Mouse (Mus musculus) left cerebral cortex, adult 11 months (tissue): Measurements from ENCODE around the gene Tspan32.
A peak's percentile ranks its signal among the peaks of the same experiment; 100 is the strongest.

ENCODE experiments used
- DNase-seq: peaks from one replicate; pipeline ENCODE4 v3.0.0; 2022; ENCODE audit warnings: low spot score

Gene Tspan32

DNA sequence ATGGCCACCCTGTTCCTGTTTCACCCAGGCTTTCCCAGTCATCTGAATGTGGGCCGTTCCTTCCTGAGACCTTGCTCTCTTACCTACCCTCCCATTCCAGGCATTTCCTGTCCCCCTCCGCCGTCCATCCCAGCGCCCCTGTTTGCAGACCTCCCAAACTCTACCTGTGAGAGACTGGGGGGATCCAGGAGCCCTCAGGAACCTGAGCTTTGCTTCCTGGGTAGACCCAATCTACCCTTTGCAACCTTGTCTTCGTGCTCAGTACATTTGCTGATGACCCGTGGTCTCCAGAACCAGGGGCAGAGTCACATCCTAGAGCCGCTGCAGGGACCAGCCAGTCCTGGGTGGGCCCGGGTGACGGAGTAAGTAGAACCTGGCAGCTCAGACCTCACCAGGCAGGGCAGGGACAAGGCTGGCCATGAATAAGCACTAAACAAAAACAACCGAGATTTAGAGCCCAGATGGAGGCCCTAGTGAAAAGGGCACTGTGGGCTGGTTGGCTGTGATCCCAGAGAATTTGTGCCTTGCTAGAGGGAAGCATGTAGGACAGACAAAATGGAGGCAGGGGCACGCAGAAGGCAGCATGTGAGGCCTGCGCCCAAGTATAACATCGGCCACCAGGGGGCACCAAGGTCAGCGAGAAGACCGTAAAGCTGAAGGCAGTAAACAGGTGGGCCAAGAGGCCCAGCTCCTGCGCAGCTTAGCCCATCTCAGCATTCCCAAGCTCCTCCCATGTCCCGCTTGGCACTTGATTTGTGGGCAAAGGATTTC is 2.9 kb downstream of the Tspan32 start:
- DNase-seq: peak; percentile 91

DNA sequence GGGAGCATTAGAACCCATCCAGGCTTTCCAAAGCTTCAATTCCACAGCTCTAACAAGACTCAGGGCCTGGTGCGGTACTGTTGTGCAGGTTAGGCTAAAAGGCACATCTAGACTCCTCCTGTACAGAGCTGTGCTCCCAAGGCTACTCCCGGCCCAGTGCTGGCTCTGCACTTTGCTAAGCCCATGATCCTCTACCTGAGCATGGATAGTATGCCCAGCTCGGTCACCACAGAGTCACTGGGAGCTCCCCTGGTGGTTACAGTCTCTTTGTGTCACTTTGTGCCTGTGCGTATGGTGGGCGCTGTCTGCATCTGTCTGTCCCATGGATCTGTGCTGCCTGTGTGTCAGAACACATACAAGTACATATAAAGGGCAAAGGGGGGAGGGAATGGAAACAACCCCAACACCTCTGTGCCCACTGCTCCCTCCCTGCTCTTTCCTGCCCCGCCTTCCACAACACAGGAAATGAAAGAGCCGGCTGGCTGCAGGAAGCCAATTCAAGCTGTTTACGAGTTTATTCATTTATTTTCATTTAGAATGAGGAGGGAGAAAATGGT is 3.6 kb downstream of the Tspan32 start:
- no peak for DNase-seq

DNA sequence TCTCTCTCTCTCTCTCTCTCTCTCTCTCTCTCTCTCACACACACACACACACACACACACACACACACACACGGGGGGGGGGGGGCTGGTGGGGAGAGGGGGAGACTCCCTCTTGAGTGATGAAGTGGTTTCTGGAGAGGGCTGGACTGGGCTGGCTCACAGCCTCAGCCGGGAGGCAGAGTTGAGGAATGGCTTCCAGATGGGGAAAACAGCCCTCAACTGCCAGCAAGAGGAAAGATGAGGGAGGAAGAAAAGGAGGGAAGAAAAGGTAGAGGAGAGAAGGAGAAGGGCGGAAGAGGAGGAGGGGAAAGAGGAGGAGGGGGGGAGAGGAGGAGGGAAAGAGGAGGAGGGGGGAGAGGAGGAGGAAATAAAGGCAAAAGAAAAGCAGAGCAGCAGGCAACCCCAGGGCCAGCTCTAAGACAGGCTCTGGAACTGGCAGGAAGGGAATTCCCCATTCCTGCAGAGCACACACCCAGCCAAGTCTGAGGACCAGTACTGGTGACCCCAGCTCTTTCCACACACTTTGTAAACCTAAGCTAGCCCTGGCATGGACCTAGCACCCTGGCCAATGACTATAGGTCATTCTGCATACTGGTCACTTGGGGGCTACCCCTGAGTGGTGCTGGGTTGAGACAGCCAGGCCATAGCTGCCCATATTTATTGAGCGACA is 4.3 kb downstream of the Tspan32 start:
- DNase-seq: no peak

DNA sequence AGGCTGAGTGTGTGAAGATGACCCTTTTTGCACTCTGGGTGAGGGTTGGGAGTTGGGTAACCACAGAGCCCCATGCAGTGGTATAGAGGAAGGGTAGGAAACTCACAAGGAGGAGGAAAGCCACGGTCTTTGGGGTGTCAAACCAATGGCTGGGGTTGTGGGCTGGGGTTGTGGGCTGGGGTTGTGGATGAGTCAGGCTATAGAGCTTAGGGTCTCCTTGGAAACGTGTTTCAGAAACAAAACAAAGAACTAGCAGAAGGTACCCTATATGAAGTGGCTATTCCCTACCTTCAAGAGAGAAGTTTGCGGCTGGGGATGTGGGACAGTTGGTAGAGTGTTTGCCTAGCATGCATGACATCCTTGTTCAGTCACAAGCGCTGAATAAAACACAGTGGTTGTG is 5.2 kb downstream of the Tspan32 start:
- no peak for DNase-seq

DNA sequence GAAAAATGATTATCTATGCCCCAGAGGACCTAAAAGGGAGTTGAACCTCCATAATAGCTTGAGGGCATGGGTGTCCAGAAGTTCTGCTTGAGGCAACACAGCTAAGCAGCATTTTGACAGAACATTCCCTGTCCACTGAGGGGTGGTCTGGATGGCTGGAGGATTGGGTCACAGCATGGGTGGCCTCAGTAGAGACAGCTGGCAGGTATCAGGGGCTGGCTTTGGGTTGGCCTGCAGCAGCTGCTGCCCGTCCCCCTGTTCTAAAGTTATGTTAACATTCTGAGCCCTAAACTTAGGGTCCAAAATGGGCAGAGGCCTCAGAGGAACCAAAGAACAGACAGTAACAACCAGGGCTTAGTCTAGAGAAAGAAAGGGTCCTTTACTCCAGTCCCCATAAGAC is 6.4 kb downstream of the Tspan32 start:
- DNase-seq: no peak

DNA sequence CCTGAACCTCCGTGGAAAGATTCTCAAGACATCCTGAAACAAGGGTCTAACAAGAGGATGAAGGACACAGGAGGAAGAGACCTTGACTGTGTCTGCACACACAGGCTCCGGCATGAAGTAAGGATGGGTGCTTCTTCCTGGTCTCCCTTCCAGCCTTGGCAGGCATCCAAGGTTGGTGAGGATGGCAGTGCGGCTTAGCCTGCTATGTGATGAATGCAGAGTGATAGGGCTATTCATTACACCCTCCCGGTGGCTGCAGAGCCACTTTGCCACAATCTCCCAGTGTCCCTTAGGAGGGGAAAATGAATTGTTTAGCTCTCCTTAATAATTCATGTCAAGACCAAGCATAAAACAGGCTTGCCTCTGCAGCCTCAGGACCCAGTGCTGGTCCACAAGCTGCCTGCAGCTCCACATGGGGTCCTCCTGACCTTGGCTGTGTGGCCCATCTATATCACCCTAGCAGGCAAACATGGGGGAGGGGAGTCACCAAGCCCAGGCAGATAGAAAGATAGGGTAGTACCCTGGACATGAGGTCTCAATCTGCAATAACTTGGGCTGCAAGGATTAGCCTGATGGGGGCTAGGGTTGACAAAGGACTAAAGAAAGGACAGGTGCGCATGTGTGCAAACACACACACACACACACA is 7.5 kb downstream of the Tspan32 start:
- DNase-seq: no peak

DNA sequence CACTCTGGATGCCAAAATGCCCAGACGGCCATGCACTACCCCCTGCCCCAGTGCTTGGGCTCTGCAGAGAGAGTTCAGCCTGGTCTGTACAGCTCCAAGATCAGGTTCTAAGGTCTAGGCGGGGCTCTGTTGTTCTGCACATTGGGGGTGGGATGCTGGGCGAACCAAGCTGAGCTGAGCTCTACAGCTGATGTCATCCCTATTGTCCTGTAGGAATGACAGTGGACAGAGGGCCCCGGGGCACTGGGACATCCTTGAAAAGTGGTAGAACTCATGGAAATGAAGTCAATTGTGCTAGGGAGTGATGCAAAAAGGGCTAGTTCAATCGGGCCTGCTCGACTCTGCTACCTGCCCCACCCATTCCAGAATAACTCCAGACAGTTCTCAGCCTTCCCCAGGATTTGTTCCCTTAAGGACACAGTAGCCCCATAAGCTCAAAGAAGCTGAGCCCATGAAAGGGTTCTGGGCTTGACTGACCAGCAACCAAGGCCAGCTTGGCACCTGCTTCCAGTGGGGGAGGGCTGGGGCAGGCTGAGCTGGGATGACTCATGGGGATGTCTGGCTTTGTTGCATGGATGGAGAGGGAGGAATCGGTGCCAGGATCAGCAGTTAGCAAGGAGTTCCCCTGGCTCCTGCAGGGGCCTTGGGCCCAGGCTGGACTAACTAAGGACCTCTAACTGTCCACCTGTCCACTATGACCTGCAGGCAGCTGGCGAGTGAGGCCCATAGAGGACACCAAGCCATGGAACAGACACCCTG is 8.8 kb downstream of the Tspan32 start:
- DNase-seq: peak; percentile 49

DNA sequence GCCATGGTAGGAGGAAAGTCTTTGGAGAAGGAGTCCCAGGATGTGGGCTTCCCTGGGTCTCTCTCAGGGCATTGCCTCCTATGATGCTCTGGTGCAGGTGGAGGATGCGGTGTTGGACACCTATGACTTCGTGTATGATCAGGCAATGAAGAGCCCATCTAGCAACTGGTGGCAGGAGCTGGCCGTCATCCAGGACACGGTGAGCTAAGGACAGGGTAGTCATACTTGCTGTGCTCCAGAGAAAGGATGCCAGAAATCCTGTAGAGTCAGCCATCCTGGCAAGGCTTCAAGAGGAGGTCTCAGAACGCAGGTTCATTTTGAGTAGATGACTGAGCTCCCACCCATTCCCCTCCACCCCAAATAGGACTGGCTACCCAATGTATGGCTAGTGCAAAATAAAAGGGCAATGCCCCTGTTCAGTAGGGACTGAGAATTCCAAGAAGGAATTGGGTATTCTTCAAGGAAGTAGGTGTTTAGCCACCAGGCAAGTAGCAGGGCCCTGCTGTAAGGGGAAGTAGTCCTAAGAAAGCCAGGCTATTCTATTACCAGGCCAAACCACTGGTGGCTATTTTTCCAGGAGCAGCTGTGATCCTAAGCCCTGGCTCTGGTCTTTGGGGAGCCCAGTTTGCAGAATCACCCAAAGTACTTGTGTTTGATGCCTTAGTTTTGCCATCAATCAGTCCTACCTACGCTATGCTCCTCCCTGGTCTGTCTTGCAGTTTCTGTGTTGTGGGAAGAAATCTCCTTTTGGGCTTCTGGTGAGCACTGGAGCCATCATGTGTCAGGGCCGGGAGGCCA is 10.2 kb downstream of the Tspan32 start:
- no peak for DNase-seq

DNA sequence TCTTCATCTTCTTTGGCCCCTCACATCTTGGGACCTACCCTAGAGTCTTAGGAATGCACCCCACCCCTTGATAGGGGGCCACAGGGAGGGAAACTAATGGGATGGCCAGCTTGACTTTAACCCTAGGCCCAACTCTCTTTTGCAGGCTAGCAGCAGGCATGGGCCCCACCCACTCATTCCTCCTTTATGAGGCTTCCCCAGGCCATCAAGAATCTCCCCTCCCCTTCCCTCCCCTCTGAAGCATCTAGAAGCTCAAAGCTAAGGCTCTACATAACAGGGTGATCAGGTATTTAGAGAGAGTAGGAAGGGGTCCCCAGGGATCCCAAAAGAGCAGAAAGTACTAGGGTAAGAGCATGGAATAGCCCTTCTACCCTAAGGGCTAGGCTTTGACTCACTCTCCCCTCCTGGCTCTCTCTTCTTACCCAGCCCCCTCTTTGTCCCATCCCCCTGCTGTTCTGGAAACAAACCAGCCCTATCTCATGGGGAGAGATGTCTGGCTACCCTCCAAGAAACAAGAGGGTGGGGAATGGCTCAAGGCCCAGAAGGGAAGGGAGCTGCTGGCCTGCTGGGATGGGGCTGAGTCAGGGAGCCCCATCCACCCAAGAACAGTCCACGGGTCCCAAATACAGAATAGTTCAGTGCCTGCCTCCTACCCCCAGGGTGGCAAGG is 11.0 kb downstream of the Tspan32 start:
- DNase-seq: peak; percentile 71

DNA sequence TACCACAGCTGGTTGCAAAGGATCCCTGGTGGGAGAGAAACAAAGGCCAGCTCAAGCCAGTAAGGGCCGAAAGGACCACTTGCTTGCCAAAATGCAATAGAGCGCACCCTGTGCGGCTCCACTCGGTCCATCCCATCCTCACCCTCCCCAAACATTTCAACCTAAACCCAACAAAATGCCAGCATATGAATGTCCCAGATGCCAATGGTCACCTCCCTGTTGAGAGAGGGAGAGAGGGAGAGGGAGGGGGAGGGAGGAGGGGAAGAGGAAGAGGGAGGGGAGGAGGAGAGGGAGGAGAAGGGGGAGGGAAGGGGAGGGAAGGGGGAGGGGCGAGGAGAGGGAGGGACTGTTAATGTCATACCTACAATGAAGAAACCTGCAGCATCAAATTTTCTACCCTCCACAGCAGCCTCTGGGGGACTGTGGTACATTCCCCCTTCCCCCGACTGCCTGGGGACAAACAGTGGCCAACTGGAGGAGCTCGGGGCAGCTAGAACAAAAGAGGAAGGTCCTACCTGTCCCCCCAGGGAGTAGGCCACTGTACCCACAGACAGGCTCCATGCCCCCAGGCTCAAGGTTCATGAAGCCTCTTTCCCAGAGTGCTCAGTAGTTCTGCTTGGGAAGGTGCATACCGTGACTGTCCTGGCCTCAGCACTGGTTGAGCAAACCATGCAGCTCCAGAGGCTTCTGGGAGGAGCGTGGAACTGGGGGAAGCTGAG is 11.7 kb downstream of the Tspan32 start:
- DNase-seq: no peak

DNA sequence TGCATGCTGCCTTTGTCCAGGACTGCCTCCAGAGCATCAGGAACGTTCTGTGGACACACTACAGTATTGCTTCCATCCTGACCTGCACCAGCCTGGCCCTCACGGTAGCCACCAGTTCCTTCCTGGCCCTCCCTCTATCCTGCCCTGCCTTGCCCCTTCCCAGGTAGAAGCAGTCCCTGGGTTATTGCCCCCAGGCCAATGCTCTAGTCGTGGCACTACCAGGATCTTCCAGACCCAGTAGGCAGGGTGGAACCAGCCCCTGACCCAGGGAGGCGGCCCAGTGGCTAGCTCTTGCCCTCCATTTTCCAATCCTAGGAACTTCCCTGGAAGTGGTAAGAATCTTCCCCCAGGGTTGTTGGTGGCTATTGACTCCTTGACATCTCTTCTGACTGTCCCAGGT is 12.3 kb downstream of the Tspan32 start:
- DNase-seq: no peak

DNA sequence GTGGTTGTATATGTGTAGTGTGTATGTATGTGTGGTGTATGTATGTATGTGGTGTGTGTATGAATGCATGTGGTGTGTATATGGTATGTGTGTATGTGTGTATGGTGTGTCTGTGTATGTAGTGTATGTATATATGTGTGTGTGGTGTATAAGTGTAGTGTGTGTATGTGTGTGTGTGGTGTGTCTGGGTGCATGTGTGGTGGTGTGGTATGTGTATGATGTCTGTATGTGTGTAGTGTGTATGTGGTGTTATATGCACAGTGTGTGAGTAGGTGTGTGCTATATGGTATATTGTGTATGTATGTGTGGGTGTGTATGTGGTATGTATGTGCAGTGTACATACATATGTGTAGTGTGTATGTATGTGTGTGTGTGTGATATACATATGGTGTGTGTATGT is 15.2 kb downstream of the Tspan32 start:
- no peak for DNase-seq

DNA sequence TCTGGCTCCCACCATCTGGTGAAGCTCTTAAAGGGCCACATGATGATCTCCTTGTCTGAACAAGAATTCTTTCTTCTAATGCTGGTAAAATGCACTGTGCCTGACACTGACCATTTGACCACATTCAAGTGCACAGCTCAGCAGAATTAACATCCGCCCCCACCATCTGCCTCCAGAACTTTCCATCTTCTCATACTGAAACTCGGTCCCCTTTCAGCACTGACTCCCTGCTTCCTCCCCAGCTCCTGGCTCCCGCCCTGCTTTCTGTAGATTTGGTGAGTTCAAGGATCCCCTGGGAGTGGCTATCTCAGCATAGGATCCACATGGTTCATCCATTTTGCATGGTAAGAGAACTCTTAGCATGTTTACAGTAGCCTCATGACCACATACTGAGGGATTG is 15.9 kb downstream of the Tspan32 start:
- no peak for DNase-seq

DNA sequence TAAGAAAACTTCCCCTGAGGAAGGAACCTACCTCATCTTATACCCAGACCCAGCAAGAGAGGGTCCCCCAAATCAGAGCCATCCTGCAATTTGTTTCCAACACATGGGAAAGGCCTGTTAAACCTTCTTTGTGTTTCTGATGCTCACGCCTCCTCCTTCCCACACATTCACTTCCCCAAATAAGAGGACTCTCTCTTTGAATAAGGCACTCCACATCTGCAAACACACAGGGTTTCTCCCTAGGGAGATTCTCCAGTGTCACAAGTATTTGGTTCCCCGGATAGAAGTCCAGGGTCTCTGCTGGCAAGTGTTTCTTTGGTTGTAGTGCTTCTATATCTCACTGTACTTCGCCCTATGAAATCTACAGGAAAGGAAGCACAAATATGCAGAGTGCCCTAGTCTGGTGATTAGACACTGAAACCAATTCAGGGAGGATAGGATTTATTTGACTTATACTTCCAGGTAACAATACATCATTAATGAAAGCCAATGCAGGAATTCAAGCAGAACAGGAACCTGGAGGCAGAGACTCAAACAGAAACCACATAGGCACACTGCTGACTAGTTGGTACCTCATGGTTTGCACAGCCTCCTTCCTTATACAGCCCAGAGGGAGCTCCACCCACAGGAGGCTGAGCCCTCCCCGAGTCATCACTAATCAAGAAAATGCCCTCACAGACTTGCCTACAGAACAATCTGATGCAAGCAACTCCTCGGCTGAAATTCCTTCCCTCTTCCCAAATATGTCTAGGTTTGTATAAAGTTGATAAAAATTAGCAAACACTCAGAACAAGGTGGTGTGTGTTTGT is 16.7 kb downstream of the Tspan32 start:
- no peak for DNase-seq

DNA sequence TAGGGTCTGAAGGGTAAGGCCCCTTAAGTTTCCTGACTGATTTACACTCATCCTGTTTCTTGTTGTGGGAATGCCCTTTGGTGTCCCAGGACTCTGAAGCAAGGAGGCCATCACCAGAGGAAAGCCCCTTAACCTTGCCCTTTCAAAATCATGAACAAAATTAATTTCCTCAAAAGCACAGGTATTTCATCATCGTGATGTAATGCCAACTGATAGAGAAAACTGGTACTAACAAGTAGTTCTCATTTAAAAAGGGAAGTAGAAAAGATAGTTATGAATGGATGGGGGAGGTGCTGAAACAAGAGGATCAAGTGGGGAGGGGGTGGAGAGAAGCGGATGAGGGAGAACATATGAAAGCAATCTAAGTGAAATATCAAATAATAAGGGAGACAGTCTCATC is 18.7 kb downstream of the Tspan32 start:
- DNase-seq: no peak

DNA sequence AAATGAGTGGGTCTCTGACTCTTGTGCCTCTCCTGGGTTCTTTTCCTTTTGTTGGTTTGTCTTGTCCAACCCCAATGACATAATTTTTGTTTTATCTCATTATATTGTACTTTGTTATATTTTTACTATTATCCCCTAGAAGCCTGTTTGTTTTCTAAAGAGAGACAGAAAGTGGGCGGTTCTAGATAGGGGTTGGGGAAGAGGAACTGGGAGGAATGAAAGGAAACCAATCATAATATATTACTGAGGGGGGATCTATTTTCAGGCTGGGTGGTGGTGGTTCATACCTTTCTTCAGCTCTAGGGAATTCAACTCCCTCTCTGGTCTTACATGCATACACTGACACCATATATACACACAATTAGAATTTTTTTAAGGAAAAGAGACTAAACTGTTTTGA is 19.4 kb downstream of the Tspan32 start:
- no peak for DNase-seq

DNA sequence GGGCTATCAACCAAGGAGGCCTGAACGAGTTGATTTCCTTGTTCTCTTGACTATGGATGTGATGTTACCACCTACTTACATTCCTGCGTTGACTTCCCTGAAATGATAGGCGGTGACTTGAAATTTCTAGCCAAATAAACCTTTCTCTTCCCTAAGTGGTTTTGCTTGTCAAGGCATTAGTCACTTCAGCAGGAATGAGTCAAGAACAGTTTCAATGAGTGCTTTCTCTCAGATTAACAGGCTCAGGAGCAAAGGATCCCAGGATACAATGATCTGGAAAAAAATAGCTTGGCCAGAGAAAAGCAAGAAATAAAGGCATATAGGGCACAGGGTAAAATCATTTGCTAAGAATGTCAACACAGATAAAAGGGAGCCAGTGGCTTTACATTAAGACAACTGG is 20.6 kb downstream of the Tspan32 start:
- no peak for DNase-seq

DNA sequence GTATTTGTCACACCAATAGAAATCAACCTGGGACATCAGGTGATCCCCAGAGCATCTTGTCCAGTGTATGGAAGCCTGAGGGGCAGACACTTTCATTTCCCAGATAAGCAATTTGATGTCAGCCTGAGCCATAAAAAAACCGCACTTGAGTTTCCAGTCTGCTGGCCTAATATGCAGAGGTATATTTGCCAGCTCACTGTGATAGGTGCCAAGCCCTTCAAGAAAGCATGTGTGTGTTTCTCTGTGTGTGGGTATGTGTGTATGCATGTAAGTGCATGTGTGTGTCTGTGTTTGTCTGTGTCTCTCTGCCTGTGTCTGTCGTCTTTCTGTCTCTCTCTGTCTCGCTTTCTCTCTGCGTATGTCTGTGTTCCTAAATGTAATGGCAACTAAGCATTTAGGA is 22.4 kb downstream of the Tspan32 start:
- DNase-seq: no peak

DNA sequence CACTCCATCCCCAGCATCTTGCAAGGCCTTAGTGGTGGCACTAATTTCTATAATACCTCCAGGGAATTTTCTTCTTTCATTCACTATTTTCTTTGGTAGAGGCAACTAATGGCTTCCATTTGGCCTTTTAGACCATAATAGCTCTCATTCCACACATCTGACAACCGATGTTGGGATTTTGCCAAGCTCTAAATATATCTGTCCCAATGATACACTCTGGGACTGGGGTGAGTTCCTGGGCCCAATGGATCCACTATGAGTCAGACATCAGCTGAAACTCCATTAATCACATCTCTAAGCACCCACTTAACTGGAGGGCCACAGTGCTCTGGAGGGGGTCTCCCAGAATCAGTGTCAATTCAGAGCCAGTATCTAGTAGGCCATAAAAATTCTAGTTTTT is 27.0 kb downstream of the Tspan32 start:
- no peak for DNase-seq
